Mouse (Mus musculus): ENCODE results near the gene Smc5.

The Smc5 gene

DNA sequence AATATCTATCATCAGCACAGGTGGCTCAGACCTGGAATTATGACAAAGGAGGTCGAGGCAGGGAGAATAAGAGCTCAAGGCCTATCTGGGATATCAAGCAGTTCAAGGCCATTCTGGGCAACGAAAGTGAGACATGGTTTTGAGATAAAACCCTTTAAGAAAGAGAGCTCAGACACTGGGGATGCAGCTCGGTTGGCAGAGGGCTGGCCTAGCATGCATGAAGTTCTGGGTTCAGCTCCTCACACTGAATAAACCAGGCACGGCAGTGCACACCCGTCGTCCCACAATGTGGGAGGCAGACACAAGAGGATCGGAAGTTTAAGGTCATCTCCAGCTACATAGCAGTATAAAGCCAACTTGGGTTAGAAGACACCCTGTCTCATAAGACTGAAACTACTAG, 84.7 kb downstream of the Smc5 start:
- DNase-seq (ENCODE audit: low spot score), result no peak

DNA sequence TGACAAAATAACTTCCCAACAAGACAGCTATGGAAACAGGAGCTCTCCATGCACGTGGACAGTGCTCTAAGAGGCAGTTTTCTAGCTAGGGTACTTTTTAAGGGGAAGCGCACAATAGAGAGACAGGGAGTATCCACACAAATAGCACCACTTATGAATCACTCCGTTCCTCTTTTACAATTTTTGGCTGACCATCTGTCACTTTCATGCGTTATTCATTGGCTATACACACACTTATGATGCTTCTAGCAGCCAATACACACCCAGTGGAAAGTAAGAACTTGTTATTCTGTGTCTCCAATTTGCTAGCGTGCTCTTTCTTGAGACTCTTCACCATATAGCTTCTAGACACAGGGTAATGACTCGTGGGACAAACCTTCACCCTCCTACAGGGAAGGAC, 86.0 kb downstream of the Smc5 start:
- DNase-seq (ENCODE audit: low spot score), result no peak

DNA sequence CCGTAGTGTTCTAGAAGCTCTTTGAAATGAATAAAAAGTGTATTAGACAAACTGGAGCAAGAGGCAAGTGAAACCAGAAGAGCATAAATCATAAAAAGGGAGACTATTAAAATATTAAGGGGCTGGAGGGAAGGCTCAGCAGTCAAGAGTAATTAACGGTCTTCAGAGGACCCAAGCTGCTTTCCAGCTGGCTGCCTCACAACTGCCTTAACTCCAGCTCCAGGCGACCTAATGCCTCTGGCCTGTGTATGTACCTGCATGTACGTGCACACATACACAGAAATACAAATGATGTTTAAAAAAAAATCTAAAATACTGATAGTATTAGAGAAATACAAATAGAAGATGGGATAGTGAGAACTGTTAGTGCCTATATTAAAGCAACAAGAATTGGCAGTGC, 89.6 kb downstream of the Smc5 start:
- DNase-seq (ENCODE audit: low spot score), result no peak

DNA sequence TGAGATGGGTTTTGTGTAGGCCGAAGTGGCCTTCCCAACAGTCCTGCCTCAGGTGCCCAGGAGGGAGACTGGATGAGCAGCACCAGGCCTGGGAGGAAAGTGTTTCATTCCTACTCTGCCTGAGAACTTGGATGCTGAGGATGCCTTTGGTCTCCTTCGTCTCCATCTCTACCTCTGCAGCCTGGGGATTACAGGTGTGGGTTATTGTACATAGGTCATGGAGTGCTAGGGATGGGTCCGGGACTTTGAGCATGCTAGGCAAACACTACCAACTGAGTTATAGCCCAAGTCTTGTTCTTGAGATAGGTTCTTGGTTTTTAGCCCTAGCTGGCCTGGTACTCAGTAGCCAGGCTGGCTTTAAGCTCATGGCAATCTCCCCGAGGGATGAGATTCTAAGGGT, 90.2 kb downstream of the Smc5 start:
- no peak for DNase-seq (ENCODE audit: low spot score)

DNA sequence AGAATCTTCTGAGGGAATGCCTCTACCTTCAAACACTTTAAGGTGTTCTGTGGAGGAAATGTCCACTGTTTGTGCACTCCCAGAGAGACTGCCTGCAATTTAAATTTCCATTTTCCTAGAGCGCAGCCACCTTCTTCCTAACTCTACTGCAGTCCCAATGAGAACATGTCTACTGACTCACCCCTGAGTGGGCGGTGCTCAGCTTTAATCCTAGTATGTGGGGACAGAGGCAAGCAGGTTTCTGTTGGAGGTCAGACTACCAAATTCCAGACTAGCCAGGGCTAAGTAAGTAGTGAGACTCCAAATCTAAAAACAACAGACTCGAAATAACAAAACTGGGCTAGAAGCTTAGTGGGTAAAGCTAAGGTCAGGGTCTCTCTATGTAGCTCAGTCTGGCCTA, 95.2 kb downstream of the Smc5 start:
- no peak for DNase-seq (ENCODE audit: low spot score)

DNA sequence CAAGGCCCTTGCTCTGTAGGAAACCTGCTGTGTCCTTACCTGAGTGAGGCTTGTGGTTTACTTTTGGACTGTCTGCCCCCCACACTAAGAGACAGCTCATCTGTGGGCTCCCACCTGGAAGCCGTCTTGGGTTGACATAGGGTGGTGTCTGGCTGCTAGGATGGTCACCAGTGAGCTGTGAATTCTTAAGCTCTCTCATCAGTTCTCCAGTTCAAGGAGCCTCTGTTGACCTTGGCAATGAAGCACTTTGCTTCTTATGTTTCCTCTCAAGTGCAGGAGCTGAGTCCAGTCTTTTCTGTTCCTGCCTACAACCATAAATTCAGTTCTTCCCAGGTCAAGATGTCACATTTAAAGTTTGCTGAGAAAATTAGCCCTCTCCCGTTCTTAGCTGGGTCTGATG, 98.2 kb downstream of the Smc5 start:
- no peak for DNase-seq (ENCODE audit: low spot score)

DNA sequence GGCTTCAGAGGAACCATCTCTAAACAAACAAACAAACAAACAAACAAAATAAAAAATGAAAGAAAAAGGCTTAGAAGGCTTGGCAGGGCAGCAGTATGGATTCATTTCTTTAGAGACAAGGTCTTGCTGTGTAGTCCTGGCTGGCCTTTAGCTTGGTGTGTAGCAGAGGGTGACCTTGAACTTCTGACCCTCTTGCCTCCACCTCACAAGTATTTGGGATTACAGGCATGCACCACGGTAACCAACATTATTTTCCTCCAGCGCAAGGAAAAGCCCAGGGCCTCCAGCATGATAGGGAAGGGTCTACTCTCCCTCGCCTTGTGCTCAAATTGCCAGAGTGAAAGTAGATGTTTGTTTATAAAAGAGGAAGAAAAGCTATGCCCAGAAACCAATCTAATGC, 98.6 kb downstream of the Smc5 start:
- no peak for DNase-seq (ENCODE audit: low spot score)

DNA sequence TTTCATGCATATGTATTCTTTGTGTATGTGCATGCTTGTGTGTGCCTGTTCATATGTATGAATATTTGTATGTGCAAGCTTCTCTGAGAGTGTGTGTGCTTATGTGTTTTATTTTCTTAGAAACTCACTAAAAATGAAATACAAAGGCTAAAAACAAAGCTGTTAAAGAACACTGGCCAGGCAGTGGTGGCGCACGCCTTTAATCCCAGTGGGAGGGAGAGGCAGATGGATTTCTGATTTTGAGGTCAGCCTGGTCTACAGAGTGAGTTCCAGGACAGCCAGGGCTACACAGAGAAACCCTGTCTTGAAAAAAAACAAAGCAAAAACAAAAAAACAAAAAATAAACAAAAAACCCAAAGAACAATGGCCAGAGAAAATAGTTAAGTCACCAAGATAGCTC, 102.6 kb downstream of the Smc5 start:
- no peak for DNase-seq (ENCODE audit: low spot score)

DNA sequence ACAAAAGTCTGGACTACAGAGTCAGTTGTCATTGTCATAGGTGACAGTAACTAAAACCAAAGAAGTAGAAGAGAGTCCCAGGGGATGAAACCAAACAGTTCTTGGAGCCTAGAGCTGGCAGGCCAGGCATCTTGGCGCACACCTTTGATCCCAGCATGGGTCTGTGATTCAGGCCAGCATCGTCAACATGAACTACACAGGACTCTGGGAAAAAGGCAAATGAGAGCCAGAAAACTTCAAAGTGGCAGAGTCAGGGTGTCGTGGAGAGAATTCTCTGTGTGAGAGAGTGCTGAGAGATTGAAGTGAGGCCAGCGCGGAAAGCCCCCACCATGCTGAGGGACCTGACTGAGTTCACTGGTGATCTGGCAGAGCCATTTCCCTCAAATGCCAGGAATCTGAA, 103.2 kb downstream of the Smc5 start:
- DNase-seq (ENCODE audit: low spot score), result no peak

DNA sequence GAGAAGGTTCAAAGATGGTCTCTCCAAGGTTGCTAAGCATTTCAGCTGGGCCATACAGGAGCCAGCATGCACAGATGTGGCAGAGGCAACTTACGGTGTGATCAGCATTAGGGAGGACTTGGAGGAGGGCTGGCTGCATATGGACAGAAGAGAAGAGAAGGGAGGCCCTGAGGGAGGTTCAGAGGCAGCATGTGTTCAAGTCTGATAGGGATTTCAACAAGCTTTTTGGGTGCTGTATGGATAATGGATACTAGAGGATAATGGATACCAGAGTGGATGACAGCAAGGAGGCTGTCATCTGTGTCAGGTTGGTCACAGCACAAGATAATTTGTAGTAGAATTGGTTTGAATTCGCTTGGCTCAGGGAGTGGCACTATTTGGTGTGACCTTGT, 104.0 kb downstream of the Smc5 start:
- DNase-seq (ENCODE audit: low spot score), result no peak

DNA sequence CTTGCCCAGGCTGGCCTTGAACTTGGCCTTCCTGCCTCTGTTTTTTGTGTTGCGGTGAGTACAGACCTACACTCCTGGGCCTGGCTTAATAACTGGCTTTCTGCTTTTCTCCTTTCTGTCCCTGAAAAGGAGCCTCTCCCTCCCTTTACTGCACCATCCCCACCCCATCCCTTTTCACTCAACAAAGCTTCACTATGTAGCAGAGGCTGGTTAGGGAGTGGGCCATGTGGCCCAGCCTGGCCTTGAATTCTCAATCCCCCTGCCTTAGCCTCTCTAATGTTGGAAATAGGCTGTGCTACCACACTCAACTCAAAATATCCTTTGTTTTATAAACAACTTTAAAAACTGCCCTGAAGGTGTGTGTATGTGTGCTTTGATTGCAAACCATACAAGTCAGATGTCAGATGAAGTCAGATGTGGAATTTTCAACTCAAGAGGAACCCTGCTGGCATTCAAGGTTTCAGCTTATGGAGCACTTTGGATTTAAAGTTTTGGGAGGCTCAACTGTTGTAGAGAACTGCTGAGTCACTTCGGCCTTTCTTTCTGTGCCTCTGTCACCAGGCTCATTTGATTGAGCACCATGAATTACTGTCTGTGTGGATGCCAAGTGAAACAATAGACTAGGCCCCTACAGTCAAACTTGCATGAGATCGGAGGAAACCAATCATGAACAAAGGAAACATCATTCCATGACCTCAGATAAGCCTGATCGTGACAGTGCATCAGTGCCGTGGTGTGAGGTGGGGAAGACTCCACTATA, 104.6 kb downstream of the Smc5 start:
- no peak for DNase-seq (ENCODE audit: low spot score)

DNA sequence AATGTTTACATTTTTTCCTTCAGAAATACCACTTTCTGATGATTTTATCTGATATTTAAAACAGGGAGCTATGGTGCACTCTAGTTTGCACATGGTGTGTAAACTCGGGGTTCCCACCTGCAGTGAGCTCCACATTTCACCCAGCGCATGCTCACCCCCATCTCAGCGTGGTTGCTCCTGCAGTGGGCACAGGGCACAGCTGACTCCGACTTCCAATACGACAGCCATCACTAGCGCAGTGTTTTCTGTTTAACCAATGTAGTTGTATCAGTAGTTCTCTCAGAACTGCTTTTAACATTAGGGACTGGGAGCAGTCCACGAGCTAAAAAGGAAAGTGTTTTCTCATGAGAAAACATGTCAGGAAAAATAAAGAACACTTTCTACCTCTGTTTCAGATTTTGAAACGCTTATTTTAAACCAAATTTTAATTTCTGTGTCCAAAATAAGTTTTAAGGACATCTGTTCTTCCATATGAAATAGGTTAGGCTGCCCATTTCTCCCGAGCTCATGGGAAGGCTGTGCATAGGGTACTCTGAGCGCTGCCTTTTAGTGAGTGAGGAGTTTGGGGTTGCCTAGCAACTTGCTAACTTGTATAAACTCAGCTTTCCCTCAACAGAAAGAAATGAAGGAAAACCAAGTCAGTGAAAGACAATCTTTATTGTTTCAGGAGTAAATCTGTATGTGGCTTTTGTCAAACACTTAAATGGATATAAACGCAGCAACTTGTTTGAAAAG, 107.0 kb downstream of the Smc5 start:
- no peak for DNase-seq (ENCODE audit: low spot score)

DNA sequence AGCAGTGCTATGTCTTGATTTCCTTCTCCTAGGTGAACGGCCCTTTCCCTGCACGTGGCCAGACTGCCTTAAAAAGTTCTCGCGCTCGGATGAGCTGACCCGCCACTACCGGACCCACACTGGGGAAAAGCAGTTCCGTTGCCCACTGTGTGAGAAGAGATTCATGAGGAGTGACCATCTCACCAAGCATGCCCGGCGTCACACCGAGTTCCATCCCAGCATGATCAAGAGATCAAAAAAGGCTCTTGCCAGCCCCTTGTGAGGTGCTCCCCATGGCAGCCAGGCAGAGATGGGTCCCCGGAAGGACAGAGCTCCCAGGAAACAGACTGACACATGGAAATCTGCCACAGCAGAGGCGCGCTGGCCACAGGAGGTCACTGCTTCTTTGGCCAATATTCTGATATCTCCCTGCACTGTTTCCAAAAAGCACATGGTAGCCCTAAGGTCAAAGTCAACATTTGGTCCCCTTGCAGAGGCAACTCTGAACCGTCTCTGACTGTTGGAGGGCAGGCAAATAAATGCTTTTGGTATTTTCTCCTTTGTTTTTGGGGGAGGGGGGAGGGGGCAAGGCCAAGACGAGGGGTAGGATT, 109.0 kb downstream of the Smc5 start:
- no peak for DNase-seq (ENCODE audit: low spot score)

DNA sequence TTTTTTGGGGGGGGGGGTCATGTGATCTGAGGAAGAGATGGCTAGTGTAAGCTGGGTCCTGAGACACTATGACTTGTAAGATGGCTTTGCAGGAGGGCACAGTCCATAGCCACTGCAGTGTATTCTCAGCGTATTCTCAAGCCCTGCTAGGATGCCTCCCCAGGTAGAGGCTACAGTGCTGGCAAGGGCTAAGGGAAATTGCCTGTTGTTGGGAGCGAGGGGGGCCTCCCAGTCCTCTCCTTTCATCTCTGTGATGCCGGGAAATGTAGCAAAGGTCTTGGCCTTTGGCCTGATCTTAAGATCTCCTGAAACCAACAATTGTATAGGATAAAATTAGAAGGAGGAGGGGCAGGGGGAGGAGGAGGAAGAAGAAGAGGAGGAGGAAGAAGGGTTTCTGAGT, 110.3 kb downstream of the Smc5 start:
- DNase-seq (ENCODE audit: low spot score), result no peak

DNA sequence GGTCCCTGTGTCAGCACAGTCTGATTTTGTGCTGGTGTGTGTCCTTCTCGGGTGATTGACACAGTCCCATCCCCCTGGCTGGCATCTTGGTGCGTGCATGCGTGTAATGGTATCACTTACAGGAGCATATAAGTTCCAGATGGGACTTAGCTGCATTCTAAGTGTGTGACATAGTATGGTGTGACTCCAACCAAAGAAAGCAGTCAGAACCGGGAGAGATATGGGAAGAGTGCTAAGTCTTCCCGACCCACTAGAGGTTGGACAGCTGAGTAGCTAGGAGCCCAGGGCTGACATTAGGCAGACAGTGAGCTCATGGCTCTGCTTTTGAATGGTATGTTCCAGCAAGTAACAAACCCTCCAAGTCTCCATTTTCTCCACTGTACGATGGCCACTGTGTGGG, 110.8 kb downstream of the Smc5 start:
- no peak for DNase-seq (ENCODE audit: low spot score)

DNA sequence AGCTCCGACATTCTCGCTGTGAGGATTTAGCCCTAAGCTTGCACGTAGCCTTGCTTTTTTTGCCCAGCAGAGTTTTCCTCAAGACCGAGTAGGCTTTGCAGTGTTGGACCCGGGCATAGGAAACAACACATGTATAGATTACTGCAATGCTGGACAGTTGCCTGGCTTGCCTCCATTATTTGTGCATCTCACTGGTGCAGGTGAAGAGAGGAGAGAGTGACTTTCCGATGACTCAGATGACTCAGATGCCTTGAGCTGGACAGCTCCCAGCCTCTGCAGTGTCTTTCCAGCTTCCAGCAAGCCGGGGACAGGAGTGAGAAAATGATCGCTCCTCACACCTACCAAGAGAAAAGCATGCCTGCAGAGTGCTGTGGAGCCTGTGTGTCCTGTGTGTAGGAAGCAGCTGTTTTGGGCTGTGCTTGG, 111.3 kb downstream of the Smc5 start:
- peak; percentile 51 for DNase-seq (ENCODE audit: low spot score)

DNA sequence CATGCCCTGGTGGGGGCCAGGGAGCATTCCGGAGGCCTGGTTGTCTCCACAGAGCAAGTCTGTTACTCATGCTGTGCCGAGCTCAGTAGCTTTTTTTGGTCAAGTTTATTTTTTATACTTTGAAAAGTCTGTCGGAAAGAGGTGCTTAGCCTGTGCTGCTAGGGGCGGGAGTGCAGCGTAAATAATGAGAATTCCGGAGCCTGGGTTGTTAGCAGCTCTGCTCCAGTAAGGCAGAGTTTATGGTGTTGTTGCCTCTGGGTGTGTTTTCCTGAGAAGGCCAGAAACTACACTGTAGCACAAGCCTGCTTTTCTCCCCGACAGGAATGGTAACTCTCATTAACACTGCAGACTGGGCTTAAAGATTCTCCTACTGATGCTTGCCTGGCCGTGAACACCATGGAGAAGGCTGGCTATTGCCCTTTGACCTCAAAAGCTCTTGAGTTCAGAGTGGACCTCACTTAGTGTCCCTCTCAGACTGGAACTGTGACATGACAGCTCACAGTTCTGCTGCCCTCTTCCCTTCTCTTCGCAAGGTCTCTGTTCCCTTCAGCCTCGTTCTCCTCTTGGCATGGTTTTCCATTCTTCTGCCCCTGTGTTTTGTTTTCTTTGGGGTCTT, 113.8 kb downstream of the Smc5 start:
- no peak for DNase-seq (ENCODE audit: low spot score)

Measured in embryo, embryonic 10 days (tissue).